Mouse (Mus musculus) midbrain, embryonic 11.5 days (tissue): ENCODE results near the gene Ctxn1. TPM values are rescaled to one million over a fixed set of nuclear protein-coding genes. Genes with fewer than 3 reads are reported as not detected.

Experiments used
- ATAC-seq: fragments of 200-750 bp; cut with Nextera tagmentation; 2 replicates; pipeline ENCODE4 v1.8.0; 2017; ENCODE audit warnings: moderate TSS enrichment, moderate library complexity; ENCODE audit not compliant: low FRiP score
- DNase-seq: peaks from one replicate; pipeline ENCODE4 v3.0.0; 2015; ENCODE audit warnings: low spot score; ENCODE audit errors: missing footprints
- H3K27ac ChIP-seq: fragments of 300-500 bp; sonication (generic); 2 replicates; pipeline ENCODE4 v1.5.1; 2014; ENCODE audit warnings: low read depth, low read length
- H3K27me3 ChIP-seq: fragments of 300-500 bp; sonication (generic); 2 replicates; pipeline ENCODE4 v1.6.1; 2014; ENCODE audit warnings: mild to moderate bottlenecking, low read length, moderate library complexity, mixed read lengths; ENCODE audit not compliant: control insufficient read depth, insufficient read depth
- H3K36me3 ChIP-seq: fragments of 300-500 bp; sonication (generic); 2 replicates; pipeline ENCODE4 v1.6.1; 2014; ENCODE audit warnings: mild to moderate bottlenecking, low read length, moderate library complexity, mixed read lengths; ENCODE audit not compliant: control insufficient read depth, insufficient read depth
- H3K4me1 ChIP-seq: fragments of 300-500 bp; sonication (generic); 2 replicates; pipeline ENCODE4 v1.6.1; 2014; ENCODE audit warnings: low read length; ENCODE audit not compliant: control insufficient read depth, insufficient read depth
- H3K4me2 ChIP-seq: fragments of 300-500 bp; sonication (generic); 2 replicates; pipeline ENCODE4 v1.6.1; 2014; ENCODE audit warnings: mild to moderate bottlenecking, moderate library complexity
- H3K4me3 ChIP-seq: fragments of 300-500 bp; sonication (generic); 2 replicates; pipeline ENCODE4 v1.5.1; 2014; ENCODE audit warnings: low read depth, low read length
- H3K9ac ChIP-seq: fragments of 300-500 bp; sonication (generic); 2 replicates; pipeline ENCODE4 v1.6.1; 2014; ENCODE audit warnings: low read length
- H3K9me3 ChIP-seq: fragments of 300-500 bp; sonication (generic); 2 replicates; pipeline ENCODE4 v1.6.1; 2016; ENCODE audit warnings: low read length; ENCODE audit not compliant: control insufficient read depth
- WGBS: fragments of 180-500 bp; shearing (Covaris S2); extraction: QIAGEN DNeasy Blood & Tissue Kit; methylation state at CpG from one replicate; pipeline ENCODE4 v1.1.7; 2014; 5-methylcytosine and 5-hydroxymethylcytosine counted together
- polyA plus RNA-seq: library from polyadenylated mRNA; unstranded; fragments of >200 nt; fragmentation: Nextera tagmentation; extraction: Ambion mirVana; gene quantifications from 2 replicates; pipeline ENCODE4 v1.2.1, GENCODE M21; 2014

The Ctxn1 gene
- polyA plus RNA-seq = 97.9 and 110 TPM in 2 replicates

- WGBS = 7% methylated on average over 27 of the region's 33 CpGs
- Histone ChIP-seq H3K4me3 (peak within 1 kb of the TSS; percentile 87), H3K9me3 (no peaks in the 10 kb centered on the region), H3K9ac (peak within 1 kb of the TSS; percentile 96), H3K36me3 (peaks cover 11% of the 10 kb centered on the region; the same call in 1 of the 2 replicates), H3K27ac (peak within 1 kb of the TSS; percentile 92), H3K4me1 (peaks cover 18% of the 10 kb centered on the region), H3K4me2 (peak within 1 kb of the TSS; percentile 69), H3K27me3 (no peaks in the 10 kb centered on the region)
- ATAC-seq = peak; percentile 93
- DNase-seq = peak; percentile 100
Observed at GRCm38 (mm10) chr8:4259125-4259804, at the start of gene Ctxn1. Gene Ctxn1 (minus strand): TSS chr8:4259274.

- 83% methylated on average over 2 of the region's 2 CpGs for WGBS
- Histone ChIP-seq H3K27ac (no peak overlapping the region), H3K9ac (no peak overlapping the region), H3K4me1 (no peaks in the 10 kb centered on the region), H3K4me3 (no peak overlapping the region), H3K36me3 (peaks cover 30% of the 10 kb centered on the region), H3K4me2 (no peak overlapping the region), H3K27me3 (no peaks in the 10 kb centered on the region), H3K9me3 (no peaks in the 10 kb centered on the region)
- ATAC-seq = no peak
- no peak for DNase-seq
Observed at GRCm38 (mm10) chr8:4305838-4306237, 46.8 kb upstream of the Ctxn1 start.

DNA sequence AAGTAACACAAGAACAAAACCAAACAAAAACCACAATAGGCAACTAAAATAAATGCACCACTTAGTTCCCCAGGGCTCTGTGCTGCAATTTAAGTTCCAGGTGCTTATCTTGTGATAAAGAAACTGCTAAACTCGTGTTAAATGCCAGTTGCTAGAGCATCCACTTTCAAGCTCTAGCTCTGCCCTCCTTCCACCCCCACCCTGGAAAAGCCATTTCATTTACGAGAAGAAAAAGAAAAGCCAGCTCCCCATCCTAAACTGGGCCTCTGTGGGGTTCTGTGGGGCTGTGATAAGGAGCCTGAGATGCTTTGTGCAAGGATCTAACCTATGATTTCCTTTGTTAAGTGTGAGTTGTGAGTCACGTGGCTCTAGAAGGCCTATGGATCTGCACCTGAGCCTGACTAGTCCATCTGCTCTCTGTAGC, 45.1 kb upstream of the Ctxn1 start:
- ATAC-seq (no peak), DNase-seq (no peak)
- H3K27ac ChIP-seq = no peak overlapping the region
- no peak overlapping the region for H3K4me3 ChIP-seq
- WGBS = 95% methylated on average over 3 of the region's 3 CpGs
- no peaks in the 10 kb centered on the region for H3K9me3 ChIP-seq
- H3K36me3 ChIP-seq = peaks cover 32% of the 10 kb centered on the region
- no peak overlapping the region for H3K4me2 ChIP-seq
- H3K4me1 ChIP-seq = no peaks in the 10 kb centered on the region
- no peak overlapping the region for H3K9ac ChIP-seq
- no peaks in the 10 kb centered on the region for H3K27me3 ChIP-seq

DNA sequence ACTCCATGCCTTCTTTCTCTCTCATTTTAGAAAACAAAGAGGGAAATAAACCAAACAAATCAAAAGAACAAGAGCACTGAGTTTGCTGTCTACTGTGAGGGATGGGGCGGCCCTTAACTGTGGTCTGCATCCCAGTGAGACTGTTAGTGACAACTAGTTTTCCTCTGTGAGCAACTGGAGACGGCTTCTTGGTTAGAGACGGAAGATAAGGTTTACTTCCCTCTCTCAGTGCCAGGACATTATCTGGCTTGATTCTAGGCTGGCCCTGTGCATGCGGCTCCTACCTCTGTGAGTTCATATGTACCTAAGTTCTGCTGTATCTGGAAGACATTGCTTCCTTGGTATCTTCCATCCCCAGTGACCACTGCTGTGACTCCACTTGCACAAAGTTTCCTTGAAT, 38.7 kb upstream of the Ctxn1 start:
- no peak overlapping the region for H3K9ac ChIP-seq
- WGBS = 94% methylated on average over 4 of the region's 4 CpGs
- H3K27ac ChIP-seq = no peak overlapping the region
- ATAC-seq (no peak), DNase-seq (no peak)
- H3K27me3 ChIP-seq = no peaks in the 10 kb centered on the region
- H3K9me3 ChIP-seq = no peaks in the 10 kb centered on the region
- peaks cover 24% of the 10 kb centered on the region for H3K36me3 ChIP-seq
- no peaks in the 10 kb centered on the region for H3K4me1 ChIP-seq
- H3K4me2 ChIP-seq = no peak overlapping the region
- H3K4me3 ChIP-seq = no peak overlapping the region

- DNase-seq (no peak), ATAC-seq (no peak)
- H3K27ac ChIP-seq = no peak overlapping the region
- H3K4me3 ChIP-seq = no peak overlapping the region
- H3K9ac ChIP-seq = no peak overlapping the region
- H3K9me3 ChIP-seq = no peaks in the 10 kb centered on the region
- H3K4me1 ChIP-seq = no peaks in the 10 kb centered on the region
- no peaks in the 10 kb centered on the region for H3K27me3 ChIP-seq
- 93% methylated on average over 5 of the region's 5 CpGs for WGBS
- peaks cover 25% of the 10 kb centered on the region for H3K36me3 ChIP-seq
- H3K4me2 ChIP-seq = no peak overlapping the region
Observed at GRCm38 (mm10) chr8:4292738-4293137, 33.7 kb upstream of the Ctxn1 start.

DNA sequence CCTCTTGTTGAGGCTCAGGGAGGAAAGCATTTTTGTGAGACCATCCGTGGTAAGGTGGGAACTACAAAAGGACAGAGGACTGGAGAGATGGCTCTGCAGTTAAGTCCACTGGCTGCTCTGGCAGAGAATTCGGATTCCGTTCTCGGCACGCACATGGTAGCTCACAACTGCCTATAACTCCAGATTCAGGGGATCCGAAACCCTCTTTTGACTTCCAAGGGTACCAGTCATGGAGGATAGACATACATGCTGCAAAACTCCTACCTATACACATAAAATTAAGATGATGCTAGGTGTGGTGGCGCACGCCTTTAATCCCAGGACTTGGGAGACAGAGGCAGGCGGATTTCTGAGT, 17.0 kb upstream of the Ctxn1 start:
- Histone ChIP-seq H3K4me2 (peak overlapping the region; percentile 64), H3K36me3 (0 out of 2 replicates have a peak, but pooled peaks cover 3% of the 10 kb centered on the region), H3K27ac (0 out of 2 replicates have a peak overlapping the region, but pooled peaks have one; percentile 25), H3K9ac (peak overlapping the region; percentile 70), H3K27me3 (no peaks in the 10 kb centered on the region), H3K4me1 (peaks cover 3% of the 10 kb centered on the region; the same call in 1 of the 2 replicates), H3K9me3 (no peaks in the 10 kb centered on the region), H3K4me3 (peak overlapping the region; percentile 58)
- 26% methylated on average over 9 of the region's 9 CpGs for WGBS
- DNase-seq = no peak
- ATAC-seq = no peak

- DNase-seq (peak; percentile 100), ATAC-seq (peak; percentile 99)
- Histone ChIP-seq H3K9me3 (no peaks in the 10 kb centered on the region), H3K36me3 (0 out of 2 replicates have a peak, but pooled peaks cover 3% of the 10 kb centered on the region), H3K4me1 (peaks cover 3% of the 10 kb centered on the region; the same call in 1 of the 2 replicates), H3K27me3 (no peaks in the 10 kb centered on the region), H3K27ac (0 out of 2 replicates have a peak within 1 kb of the TSS, but pooled peaks have one; percentile 25), H3K4me2 (peak within 1 kb of the TSS; percentile 64), H3K4me3 (peak within 1 kb of the TSS; percentile 58), H3K9ac (peak within 1 kb of the TSS; percentile 77)
- under 1% methylated on average over 39 of the region's 39 CpGs for WGBS
Observed at GRCm38 (mm10) chr8:4275275-4276110, 16.4 kb upstream of the Ctxn1 start, which contains the start of gene Timm44. Gene Timm44 (minus strand): TSS chr8:4275913.

DNA sequence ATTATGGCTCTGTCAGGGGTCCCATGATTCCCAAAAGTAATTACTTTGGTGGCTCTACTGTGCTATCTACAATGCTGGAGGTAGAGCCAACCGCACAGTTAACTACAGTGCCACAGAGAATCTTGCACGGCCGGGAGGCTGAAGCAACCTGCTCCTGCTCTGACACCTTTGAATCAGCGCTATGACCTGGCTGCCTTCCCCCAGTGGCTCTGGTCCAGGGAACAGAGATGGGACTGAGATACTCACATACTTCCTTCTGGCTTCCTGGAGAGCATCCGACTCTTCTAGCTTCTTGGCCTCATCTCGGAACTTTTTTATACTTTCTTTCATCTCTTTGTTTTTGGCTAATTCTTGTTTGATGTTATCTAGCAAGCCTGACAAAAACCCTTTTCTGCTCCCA, 10.5 kb upstream of the Ctxn1 start:
- no peaks in the 10 kb centered on the region for H3K4me1 ChIP-seq
- H3K9me3 ChIP-seq = no peaks in the 10 kb centered on the region
- no peak overlapping the region for H3K4me2 ChIP-seq
- no peak overlapping the region for H3K27ac ChIP-seq
- H3K9ac ChIP-seq = no peak overlapping the region
- no peak overlapping the region for H3K4me3 ChIP-seq
- H3K27me3 ChIP-seq = no peaks in the 10 kb centered on the region
- WGBS = 89% methylated on average over 6 of the region's 6 CpGs
- ATAC-seq (no peak), DNase-seq (no peak)
- H3K36me3 ChIP-seq = peaks cover 19% of the 10 kb centered on the region

- 77% methylated on average over 15 of the region's 15 CpGs for WGBS
- ATAC-seq = peak; percentile 69; the same call in 1 of the 2 replicates
- H3K9ac ChIP-seq = no peak overlapping the region
- no peaks in the 10 kb centered on the region for H3K9me3 ChIP-seq
- no peak overlapping the region for H3K4me3 ChIP-seq
- peaks cover 19% of the 10 kb centered on the region for H3K36me3 ChIP-seq
- H3K4me1 ChIP-seq = no peaks in the 10 kb centered on the region
- no peaks in the 10 kb centered on the region for H3K27me3 ChIP-seq
- peak; percentile 72 for DNase-seq
- no peak overlapping the region for H3K27ac ChIP-seq
- H3K4me2 ChIP-seq = no peak overlapping the region
Observed at GRCm38 (mm10) chr8:4267627-4268026, 8.6 kb upstream of the Ctxn1 start.
